Mouse (Mus musculus) embryonic facial prominence, embryonic 15.5 days (tissue): Measurements from ENCODE around the gene Cdkn2aipnl. TPM values are rescaled to one million over a fixed set of nuclear protein-coding genes. Genes with fewer than 3 reads are reported as not detected.

Experiments used
- ATAC-seq: fragments of 200-750 bp; cut with Nextera tagmentation; 2 replicates; pipeline ENCODE4 v1.8.0; 2017; ENCODE audit warnings: low read depth, moderate TSS enrichment; ENCODE audit not compliant: insufficient number of reproducible peaks, low FRiP score, low TSS enrichment
- H3K27ac ChIP-seq: fragments of 300-500 bp; sonication (generic); replicated peaks from 2 replicates; pipeline ENCODE4 v1.5.1; 2015; ENCODE audit warnings: mild to moderate bottlenecking, inconsistent platforms
- H3K27me3 ChIP-seq: fragments of 300-500 bp; sonication (generic); 2 replicates; pipeline ENCODE4 v1.6.1; 2015; ENCODE audit warnings: inconsistent platforms
- H3K36me3 ChIP-seq: fragments of 300-500 bp; sonication (generic); 2 replicates; pipeline ENCODE4 v1.6.1; 2015; ENCODE audit warnings: mild to moderate bottlenecking, inconsistent platforms
- H3K4me1 ChIP-seq: fragments of 300-500 bp; sonication (generic); 2 replicates; pipeline ENCODE4 v1.6.1; 2015; ENCODE audit warnings: inconsistent platforms
- H3K4me2 ChIP-seq: fragments of 300-500 bp; sonication (generic); replicated peaks from 2 replicates; pipeline ENCODE4 v1.6.1; 2015; ENCODE audit warnings: mild to moderate bottlenecking, inconsistent platforms
- H3K4me3 ChIP-seq: fragments of 300-500 bp; sonication (generic); replicated peaks from 2 replicates; pipeline ENCODE4 v1.5.1; 2015; ENCODE audit warnings: mild to moderate bottlenecking, inconsistent platforms
- H3K9ac ChIP-seq: fragments of 300-500 bp; sonication (generic); 2 replicates; pipeline ENCODE4 v1.6.1; 2015; ENCODE audit warnings: inconsistent platforms
- H3K9me3 ChIP-seq: fragments of 300-500 bp; sonication (generic); replicated peaks from 2 replicates; pipeline ENCODE4 v1.6.1; 2016; ENCODE audit warnings: inconsistent platforms
- WGBS: fragments of 180-500 bp; shearing (Covaris S2); methylation state at CpG from one replicate; pipeline ENCODE4 v1.1.7; 2015; 5-methylcytosine and 5-hydroxymethylcytosine counted together
- polyA plus RNA-seq: library from polyadenylated mRNA; unstranded; fragments of >200 nt; fragmentation: Nextera tagmentation; extraction: Ambion mirVana; gene quantifications from 2 replicates; pipeline ENCODE4 v1.2.1, GENCODE M21; 2015

Cdkn2aipnl gene
- polyA plus RNA-seq, 1 experiment from 2014 or later, result 86.8 TPM

DNA sequence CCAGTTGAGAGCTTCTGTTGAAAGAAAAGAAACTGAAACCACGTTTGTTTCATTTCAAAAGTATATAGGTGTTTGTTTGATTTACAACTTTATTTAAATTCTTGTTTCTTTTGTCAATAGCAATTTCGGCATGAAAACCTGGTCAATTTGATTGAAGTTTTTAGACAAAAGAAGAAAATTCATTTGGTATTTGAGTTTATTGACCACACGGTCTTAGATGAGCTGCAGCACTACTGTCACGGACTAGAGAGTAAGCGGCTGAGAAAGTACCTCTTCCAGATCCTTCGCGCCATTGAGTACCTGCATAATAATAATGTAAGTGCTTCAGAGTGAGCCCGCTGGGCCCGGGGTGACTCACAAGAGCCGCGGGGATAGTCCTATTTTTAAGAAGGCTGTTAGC, 43.5 kb downstream of the Cdkn2aipnl start:
- H3K4me1 ChIP-seq, result no peaks in the 10 kb centered on the region
- no peaks in the 10 kb centered on the region for H3K36me3 ChIP-seq
- no peak overlapping the region for H3K27ac ChIP-seq
- no peak overlapping the region for H3K4me2 ChIP-seq
- no peak overlapping the region for H3K9ac ChIP-seq
- no peaks in the 10 kb centered on the region for H3K27me3 ChIP-seq
- H3K9me3 ChIP-seq, result no peaks in the 10 kb centered on the region
- 86% methylated on average over 11 of the region's 11 CpGs for WGBS
- H3K4me3 ChIP-seq, result no peak overlapping the region
- no peak for ATAC-seq

DNA sequence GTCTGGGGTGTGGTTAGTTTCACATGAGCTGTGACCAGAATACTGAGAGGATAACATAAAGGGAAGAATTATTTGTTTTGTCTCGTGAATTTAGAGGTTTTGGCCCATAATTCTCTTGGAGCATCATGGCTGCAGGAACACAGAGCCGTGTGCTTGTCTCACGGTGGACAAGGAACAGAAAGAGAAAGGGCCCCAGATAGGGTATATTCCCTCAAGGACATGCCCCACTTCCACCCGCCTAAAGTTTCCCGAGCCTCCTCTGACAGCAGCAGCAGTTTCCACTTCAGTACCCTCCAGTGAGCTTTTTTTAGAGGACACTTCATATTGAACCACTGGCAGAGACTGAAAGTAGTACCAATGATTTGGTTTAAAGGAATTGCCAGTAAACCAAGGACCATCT, 44.1 kb downstream of the Cdkn2aipnl start:
- no peak for ATAC-seq
- no peak overlapping the region for H3K4me3 ChIP-seq
- no peaks in the 10 kb centered on the region for H3K4me1 ChIP-seq
- 72% methylated on average over 5 of the region's 5 CpGs for WGBS
- H3K27ac ChIP-seq, result no peak overlapping the region
- H3K27me3 ChIP-seq, result no peaks in the 10 kb centered on the region
- no peak overlapping the region for H3K4me2 ChIP-seq
- H3K9me3 ChIP-seq, result no peaks in the 10 kb centered on the region
- H3K36me3 ChIP-seq, result no peaks in the 10 kb centered on the region
- H3K9ac ChIP-seq, result no peak overlapping the region

DNA sequence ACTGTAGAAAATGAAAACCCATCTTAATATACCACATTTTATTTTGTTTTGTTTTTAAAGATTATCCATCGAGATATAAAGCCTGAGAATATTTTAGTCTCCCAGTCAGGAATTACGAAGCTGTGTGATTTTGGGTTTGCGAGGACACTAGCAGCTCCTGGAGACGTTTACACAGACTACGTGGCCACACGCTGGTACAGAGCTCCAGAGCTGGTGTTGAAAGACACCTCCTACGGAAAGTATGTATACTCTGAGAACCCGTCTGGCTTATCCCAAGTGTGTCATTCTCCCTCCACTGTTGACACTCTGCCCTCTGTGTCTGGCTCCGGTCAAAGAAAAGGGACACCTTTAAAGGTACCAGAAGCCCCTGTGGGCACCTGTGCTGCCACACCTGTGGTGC, 50.8 kb downstream of the Cdkn2aipnl start:
- Histone ChIP-seq H3K9me3 (no peaks in the 10 kb centered on the region), H3K4me1 (no peaks in the 10 kb centered on the region), H3K27ac (no peak overlapping the region), H3K4me2 (no peak overlapping the region), H3K4me3 (no peak overlapping the region), H3K36me3 (0 out of 2 replicates have a peak, but pooled peaks cover 3% of the 10 kb centered on the region), H3K27me3 (no peaks in the 10 kb centered on the region), H3K9ac (no peak overlapping the region)
- 76% methylated on average over 9 of the region's 9 CpGs for WGBS
- ATAC-seq, result no peak

Other genes with a start within 250 kb of the Cdkn2aipnl start
- gene Sec24a, start 204.0 kb upstream of the Cdkn2aipnl start, polyA plus RNA-seq, result 15.2 and 17.4 TPM in 2 replicates
- 111 and 116 TPM in 2 replicates for gene Sar1b, start 204.0 kb upstream of the Cdkn2aipnl start, polyA plus RNA-seq
- gene Jade2, start 110.0 kb upstream of the Cdkn2aipnl start, polyA plus RNA-seq, result 2.5 and 2.6 TPM in 2 replicates
- 234 and 239 TPM in 2 replicates for gene Ube2b, start 33.1 kb downstream of the Cdkn2aipnl start, polyA plus RNA-seq
- 11.9 and 12.3 TPM in 2 replicates for gene Cdkl3, start 36.6 kb downstream of the Cdkn2aipnl start, polyA plus RNA-seq
- gene Ppp2ca, start 131.0 kb downstream of the Cdkn2aipnl start, polyA plus RNA-seq, result 76.9 and 80.4 TPM in 2 replicates
- gene Olfr1373, start 177.9 kb downstream of the Cdkn2aipnl start, polyA plus RNA-seq, result not detected in 2 replicates
- not detected in 2 replicates for gene Olfr1371, start 246.3 kb downstream of the Cdkn2aipnl start, polyA plus RNA-seq